Mouse (Mus musculus) embryonic facial prominence, embryonic 13.5 days (tissue): ENCODE results near the gene Apol7a. TPM values are rescaled to one million over a fixed set of nuclear protein-coding genes. Genes with fewer than 3 reads are reported as not detected.

ENCODE experiments used
- ATAC-seq: fragments of 200-750 bp; cut with Nextera tagmentation; 2 replicates; pipeline ENCODE4 v1.8.0; 2017; ENCODE audit warnings: low read depth; ENCODE audit not compliant: insufficient number of reproducible peaks, insufficient read depth, low FRiP score, low TSS enrichment
- H3K27ac ChIP-seq: fragments of 300-500 bp; sonication (generic); 2 replicates; pipeline ENCODE4 v1.5.1; 2015; ENCODE audit warnings: moderate library complexity, mild to moderate bottlenecking, inconsistent platforms
- H3K27me3 ChIP-seq: fragments of 300-500 bp; sonication (generic); 2 replicates; pipeline ENCODE4 v1.6.1; 2015; ENCODE audit warnings: mild to moderate bottlenecking, inconsistent platforms
- H3K36me3 ChIP-seq: fragments of 300-500 bp; sonication (generic); 2 replicates; pipeline ENCODE4 v1.6.1; 2015; ENCODE audit warnings: mild to moderate bottlenecking, inconsistent platforms
- H3K4me1 ChIP-seq: fragments of 300-500 bp; sonication (generic); 2 replicates; pipeline ENCODE4 v1.6.1; 2015; ENCODE audit warnings: inconsistent platforms
- H3K4me2 ChIP-seq: fragments of 300-500 bp; sonication (generic); 2 replicates; pipeline ENCODE4 v1.6.1; 2015; ENCODE audit warnings: moderate library complexity, mild to moderate bottlenecking, inconsistent platforms
- H3K4me3 ChIP-seq: fragments of 300-500 bp; sonication (generic); 2 replicates; pipeline ENCODE4 v1.5.1; 2015; ENCODE audit warnings: mild to moderate bottlenecking, inconsistent platforms
- H3K9ac ChIP-seq: fragments of 300-500 bp; sonication (generic); 2 replicates; pipeline ENCODE4 v1.6.1; 2015; ENCODE audit warnings: mild to moderate bottlenecking, inconsistent platforms
- H3K9me3 ChIP-seq: fragments of 300-500 bp; sonication (generic); 2 replicates; pipeline ENCODE4 v1.6.1; 2016; ENCODE audit warnings: inconsistent platforms
- WGBS: fragments of 180-500 bp; shearing (Covaris S2); methylation state at CpG from one replicate; pipeline ENCODE4 v1.1.7; 2015; ENCODE audit warnings: mixed read lengths; 5-methylcytosine and 5-hydroxymethylcytosine counted together
- polyA plus RNA-seq: library from polyadenylated mRNA; unstranded; fragments of >200 nt; fragmentation: Nextera tagmentation; extraction: Ambion mirVana; gene quantifications from 2 replicates; pipeline ENCODE4 v1.2.1, GENCODE M21; 2015

Gene Apol7a
- polyA plus RNA-seq, 1 experiment from 2014 or later = not detected

DNA sequence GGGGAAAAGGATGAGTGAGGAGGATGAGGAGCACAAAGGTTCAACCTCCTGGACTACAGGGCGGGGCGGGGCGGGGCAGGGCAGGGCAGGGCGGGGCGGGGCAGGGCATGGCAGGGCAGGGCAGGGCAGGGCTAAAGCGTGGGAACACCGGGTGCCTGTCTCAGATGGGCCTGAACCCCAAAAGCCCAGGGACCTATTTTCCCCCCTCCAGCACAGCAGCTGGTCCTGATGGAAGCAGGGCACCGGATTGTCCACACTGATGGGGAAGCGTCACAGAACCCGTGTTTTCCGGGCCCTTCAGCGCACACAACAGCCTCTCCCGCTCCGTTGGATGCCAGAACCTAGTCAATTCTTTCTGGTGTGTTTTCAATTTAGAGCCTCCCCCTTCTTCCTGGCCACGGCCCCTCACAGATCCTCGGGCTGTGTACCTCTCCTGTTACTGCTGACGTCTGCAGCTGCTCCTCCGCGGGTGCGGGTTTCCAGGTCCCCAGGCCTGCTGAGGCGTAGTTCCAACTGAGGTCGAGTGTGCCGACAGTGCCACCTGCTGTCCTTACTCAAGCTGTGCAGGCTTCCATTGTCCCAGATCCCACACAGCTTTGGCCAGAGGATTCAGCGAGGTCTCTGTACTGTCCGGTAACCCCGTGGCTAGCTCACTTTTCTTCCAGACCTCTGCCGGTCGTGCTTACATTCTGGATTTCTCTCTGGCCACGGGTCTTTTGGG, 40.4 kb downstream of the Apol7a start:
- peak; percentile 90 for ATAC-seq
- Histone ChIP-seq H3K27ac (peak overlapping the region; percentile 93), H3K36me3 (no peaks in the 10 kb centered on the region), H3K9ac (peak overlapping the region; percentile 71), H3K27me3 (no peaks in the 10 kb centered on the region), H3K9me3 (no peaks in the 10 kb centered on the region), H3K4me2 (peak overlapping the region; percentile 58), H3K4me1 (peaks cover 75% of the 10 kb centered on the region), H3K4me3 (peak overlapping the region; percentile 31)
- WGBS = 5% methylated on average over 29 of the region's 29 CpGs

GRCm38 (mm10) chr15:77356248-77356810, 42.6 kb downstream of the Apol7a start:
- H3K4me3 ChIP-seq = peak overlapping the region; percentile 15; the same call in 1 of the 2 replicates
- no peak for ATAC-seq
- 0 out of 2 replicates have a peak overlapping the region, but pooled peaks have one; percentile 32 for H3K9ac ChIP-seq
- 6% methylated on average over 11 of the region's 11 CpGs for WGBS
- peaks cover 53% of the 10 kb centered on the region for H3K4me1 ChIP-seq
- H3K9me3 ChIP-seq = no peaks in the 10 kb centered on the region
- H3K27me3 ChIP-seq = no peaks in the 10 kb centered on the region
- no peaks in the 10 kb centered on the region for H3K36me3 ChIP-seq
- H3K4me2 ChIP-seq = peak overlapping the region; percentile 48
- H3K27ac ChIP-seq = peak overlapping the region; percentile 64

- Histone ChIP-seq H3K9ac (0 out of 2 replicates have a peak overlapping the region, but pooled peaks have one; percentile 1), H3K4me2 (no peak overlapping the region)
- no peak for ATAC-seq
Measured at GRCm38 (mm10) chr15:77354848-77355551, 43.9 kb downstream of the Apol7a start.

DNA sequence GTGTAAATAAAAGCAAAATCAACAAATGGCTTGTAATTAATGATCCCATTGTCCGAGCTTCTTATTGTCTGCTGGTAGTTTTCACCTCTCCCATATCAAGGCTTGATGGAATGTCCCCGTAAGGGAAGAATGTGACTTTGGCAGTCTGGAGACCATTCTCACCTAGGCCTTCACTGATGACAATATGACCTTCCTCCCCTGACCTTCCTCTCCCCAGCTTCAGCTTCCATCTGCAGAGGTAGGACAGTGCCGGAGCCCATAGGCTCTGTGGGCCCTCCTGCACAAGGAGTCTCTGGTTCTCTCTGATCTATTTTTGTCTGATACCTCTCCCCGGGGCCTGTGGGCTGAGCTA, 44.4 kb downstream of the Apol7a start:
- peaks cover 48% of the 10 kb centered on the region for H3K4me1 ChIP-seq
- no peak for ATAC-seq
- WGBS = 58% methylated on average over 4 of the region's 4 CpGs
- no peaks in the 10 kb centered on the region for H3K27me3 ChIP-seq
- no peak overlapping the region for H3K4me2 ChIP-seq
- H3K4me3 ChIP-seq = no peak overlapping the region
- H3K27ac ChIP-seq = peak overlapping the region; percentile 44; the same call in 1 of the 2 replicates
- no peaks in the 10 kb centered on the region for H3K36me3 ChIP-seq
- H3K9me3 ChIP-seq = no peaks in the 10 kb centered on the region
- H3K9ac ChIP-seq = 0 out of 2 replicates have a peak overlapping the region, but pooled peaks have one; percentile 1

More at GRCm38 (mm10) chr15:77354848-77355551, 43.9 kb downstream of the Apol7a start:
- no peaks in the 10 kb centered on the region for H3K27me3 ChIP-seq
- WGBS = 82% methylated on average over 6 of the region's 6 CpGs
- no peaks in the 10 kb centered on the region for H3K36me3 ChIP-seq
- H3K9me3 ChIP-seq = no peaks in the 10 kb centered on the region
- H3K27ac ChIP-seq = peak overlapping the region; percentile 44; the same call in 1 of the 2 replicates
- H3K4me3 ChIP-seq = no peak overlapping the region
- peaks cover 53% of the 10 kb centered on the region for H3K4me1 ChIP-seq

DNA sequence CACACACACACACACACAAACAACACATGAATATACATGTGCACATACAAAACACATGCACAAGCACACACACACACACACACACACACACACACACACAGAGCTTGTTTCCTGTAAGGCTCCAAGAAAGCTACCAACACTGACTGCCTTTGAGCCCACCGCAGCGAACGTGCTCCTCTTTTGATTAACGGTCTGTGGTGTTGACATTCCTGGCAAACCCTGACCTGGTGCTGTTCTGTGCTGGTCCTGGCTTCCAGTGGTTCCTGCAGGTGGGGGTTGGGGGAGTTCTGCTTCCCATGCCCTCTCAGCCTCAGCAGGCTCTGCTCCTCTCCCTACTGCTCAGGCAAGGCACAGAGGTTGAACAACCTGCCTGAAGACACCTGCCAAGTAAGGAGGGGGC, 45.1 kb downstream of the Apol7a start:
- no peak for ATAC-seq
- H3K4me2 ChIP-seq = no peak overlapping the region
- H3K9ac ChIP-seq = no peak overlapping the region
- H3K27me3 ChIP-seq = no peaks in the 10 kb centered on the region
- no peak overlapping the region for H3K27ac ChIP-seq
- H3K4me1 ChIP-seq = peaks cover 41% of the 10 kb centered on the region
- no peaks in the 10 kb centered on the region for H3K36me3 ChIP-seq
- no peaks in the 10 kb centered on the region for H3K9me3 ChIP-seq
- H3K4me3 ChIP-seq = no peak overlapping the region
- WGBS = 49% methylated on average over 4 of the region's 4 CpGs

DNA sequence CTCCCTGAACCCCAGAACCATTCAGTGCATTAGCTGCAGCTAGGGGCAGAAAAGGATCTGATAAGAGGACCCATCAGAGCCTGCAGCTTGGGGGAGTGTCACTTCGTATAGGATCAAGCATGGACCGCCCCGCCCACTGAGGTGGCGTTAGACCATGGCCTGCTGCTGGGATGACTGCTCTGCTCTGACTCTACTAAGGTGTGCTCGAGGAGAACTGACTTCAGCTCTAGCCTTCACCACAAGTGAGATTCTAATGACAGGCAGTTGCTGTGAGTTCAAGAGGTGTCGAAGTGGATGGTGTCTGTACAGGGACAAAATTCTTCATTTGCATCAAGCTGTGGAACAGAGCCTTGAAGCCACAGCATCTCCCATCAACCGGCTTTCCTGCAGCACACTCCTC, 46.0 kb downstream of the Apol7a start:
- Histone ChIP-seq H3K4me3 (no peak overlapping the region), H3K9ac (no peak overlapping the region), H3K27ac (no peak overlapping the region), H3K4me2 (no peak overlapping the region), H3K9me3 (no peaks in the 10 kb centered on the region), H3K36me3 (no peaks in the 10 kb centered on the region), H3K4me1 (peaks cover 34% of the 10 kb centered on the region), H3K27me3 (no peaks in the 10 kb centered on the region)
- no peak for ATAC-seq
- 71% methylated on average over 7 of the region's 7 CpGs for WGBS

- Histone ChIP-seq H3K27me3 (no peaks in the 10 kb centered on the region), H3K36me3 (no peaks in the 10 kb centered on the region), H3K4me3 (no peak overlapping the region), H3K9me3 (no peaks in the 10 kb centered on the region), H3K4me1 (peaks cover 11% of the 10 kb centered on the region), H3K9ac (no peak overlapping the region), H3K27ac (no peak overlapping the region), H3K4me2 (no peak overlapping the region)
- WGBS = 92% methylated on average over 7 of the region's 7 CpGs
- ATAC-seq = no peak
Measured at GRCm38 (mm10) chr15:77350117-77350516, 48.8 kb downstream of the Apol7a start.

- H3K4me2 ChIP-seq = no peak overlapping the region
- WGBS = 79% methylated on average over 7 of the region's 7 CpGs
- no peaks in the 10 kb centered on the region for H3K9me3 ChIP-seq
- no peaks in the 10 kb centered on the region for H3K36me3 ChIP-seq
- peak overlapping the region; percentile 3; the same call in 1 of the 2 replicates for H3K27ac ChIP-seq
- peaks cover 20% of the 10 kb centered on the region for H3K4me1 ChIP-seq
- ATAC-seq = no peak
- H3K27me3 ChIP-seq = no peaks in the 10 kb centered on the region
- no peak overlapping the region for H3K9ac ChIP-seq
- no peak overlapping the region for H3K4me3 ChIP-seq
Measured at GRCm38 (mm10) chr15:77348146-77348545, 50.8 kb downstream of the Apol7a start.

DNA sequence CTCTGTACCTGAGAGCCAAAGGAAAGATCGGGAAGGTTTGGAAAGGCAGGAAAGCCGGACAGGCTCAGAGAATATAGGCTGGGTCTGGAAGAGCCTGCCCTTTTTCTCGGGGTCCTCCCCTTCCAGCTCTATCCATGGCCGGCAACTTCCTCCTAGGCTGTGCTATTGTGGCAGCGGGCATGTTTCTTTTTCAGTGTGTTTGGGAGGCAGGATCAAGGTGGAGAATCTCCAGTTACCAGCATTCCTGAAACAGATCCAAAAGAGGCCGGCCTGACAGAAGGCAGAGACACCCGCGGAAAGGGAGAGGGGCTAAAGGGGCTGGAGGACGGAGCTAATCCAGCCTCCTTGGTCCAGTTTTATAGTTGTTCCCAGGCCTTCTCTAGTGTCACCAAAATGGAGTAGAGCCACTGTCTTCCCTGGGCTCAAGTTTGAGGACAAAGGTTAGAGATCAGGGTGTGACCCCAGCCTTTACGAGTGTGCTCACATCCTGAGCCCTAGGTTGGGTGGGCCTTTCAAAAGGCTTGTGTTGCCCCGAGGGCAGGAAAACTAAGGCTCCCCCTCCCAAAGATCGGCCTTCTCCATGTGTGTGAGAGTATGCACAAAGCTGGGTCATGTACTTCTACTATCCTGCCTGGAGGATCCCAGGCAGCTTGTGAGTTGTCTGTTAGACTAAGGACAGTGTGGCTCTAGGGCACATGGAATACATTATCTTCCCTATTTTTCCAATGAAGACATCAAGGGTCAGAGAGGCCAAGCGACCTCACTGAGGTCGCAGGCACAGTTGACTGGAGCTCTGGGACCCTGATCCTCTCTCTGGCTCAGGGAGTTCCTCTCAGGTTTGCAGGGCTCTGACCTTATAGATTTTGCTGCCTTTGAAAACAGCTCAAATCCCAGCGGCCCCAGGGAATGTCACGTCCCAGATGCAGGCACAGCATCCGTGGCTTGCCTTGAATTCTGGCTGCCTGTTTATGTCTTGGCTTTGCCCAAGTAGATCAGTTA, 54.5 kb downstream of the Apol7a start:
- Histone ChIP-seq H3K4me1 (peaks cover 34% of the 10 kb centered on the region), H3K27ac (peak overlapping the region; percentile 94), H3K9me3 (no peaks in the 10 kb centered on the region), H3K27me3 (no peaks in the 10 kb centered on the region), H3K4me3 (peak overlapping the region; percentile 25), H3K9ac (peak overlapping the region; percentile 58), H3K4me2 (peak overlapping the region; percentile 58), H3K36me3 (no peaks in the 10 kb centered on the region)
- ATAC-seq = peak; percentile 44; the same call in 1 of the 2 replicates
- WGBS = 10% methylated on average over 17 of the region's 17 CpGs

DNA sequence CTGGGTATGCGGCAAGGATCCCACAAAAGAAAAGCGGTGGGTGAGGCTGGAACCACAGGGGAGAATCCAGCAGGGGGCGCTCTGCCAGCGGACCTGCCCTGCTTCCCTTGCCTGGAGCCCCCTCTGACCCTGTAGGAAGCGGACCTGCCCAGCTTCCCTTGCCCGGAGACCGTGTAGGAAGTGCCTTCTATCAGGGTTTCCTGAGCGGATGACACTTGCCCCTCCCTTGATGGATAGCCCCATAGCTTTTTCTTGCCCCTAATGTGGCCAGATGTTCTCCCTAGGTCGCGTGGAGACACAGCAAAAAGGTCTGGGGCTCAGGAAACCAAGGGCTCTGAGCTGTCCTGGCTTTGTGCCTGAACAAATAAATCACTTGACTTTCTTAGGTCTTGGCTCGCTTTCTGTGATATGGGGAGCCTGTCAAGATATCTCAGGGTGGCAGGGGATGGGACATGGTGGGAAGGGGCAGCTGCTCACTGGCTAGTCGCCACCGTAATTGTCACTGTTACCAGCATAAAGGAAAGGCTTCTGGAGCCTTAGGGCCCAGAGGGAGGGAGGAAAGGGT, 55.3 kb downstream of the Apol7a start:
- peak; percentile 24; the same call in 1 of the 2 replicates for ATAC-seq
- no peaks in the 10 kb centered on the region for H3K27me3 ChIP-seq
- H3K27ac ChIP-seq = peak overlapping the region; percentile 94
- H3K36me3 ChIP-seq = no peaks in the 10 kb centered on the region
- H3K9ac ChIP-seq = peak overlapping the region; percentile 58
- peaks cover 42% of the 10 kb centered on the region for H3K4me1 ChIP-seq
- peak overlapping the region; percentile 25 for H3K4me3 ChIP-seq
- WGBS = 4% methylated on average over 13 of the region's 13 CpGs
- H3K9me3 ChIP-seq = no peaks in the 10 kb centered on the region
- H3K4me2 ChIP-seq = peak overlapping the region; percentile 58
